Mouse (Mus musculus) B cell, adult 2 months (primary cell): ENCODE results near the gene Olfr288.
A peak's percentile ranks its signal among the peaks of the same experiment; 100 is the strongest.

Experiments used
- DNase-seq, 2 experiments: peaks; one replicate each; pipeline ENCODE4 v3.0.0; 2022

Olfr288 gene

DNA sequence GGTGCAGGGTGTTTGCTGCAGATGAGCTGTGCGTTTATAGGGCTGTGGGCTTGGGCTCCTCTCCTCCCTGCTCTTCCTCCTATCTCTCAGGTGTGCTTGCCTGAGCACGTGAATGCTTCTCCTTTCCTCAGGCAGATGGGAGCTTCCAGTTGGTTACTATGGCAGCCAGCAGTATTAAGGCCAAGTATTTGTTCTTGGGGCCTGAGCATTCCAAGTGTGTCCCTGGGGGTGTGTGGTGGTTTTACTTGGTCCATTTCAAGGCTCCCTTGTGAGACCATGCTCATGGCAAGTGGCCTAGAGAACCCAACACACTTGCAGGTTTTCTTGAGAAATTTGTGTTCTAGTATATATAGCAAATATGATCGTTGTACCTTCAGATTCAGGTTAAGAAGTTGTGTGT lies at the start of gene Olfr288:
Gene Olfr288 (minus strand): TSS at position 101 of the 400 bp plus-strand sequence.
- DNase-seq, result no peak

DNA sequence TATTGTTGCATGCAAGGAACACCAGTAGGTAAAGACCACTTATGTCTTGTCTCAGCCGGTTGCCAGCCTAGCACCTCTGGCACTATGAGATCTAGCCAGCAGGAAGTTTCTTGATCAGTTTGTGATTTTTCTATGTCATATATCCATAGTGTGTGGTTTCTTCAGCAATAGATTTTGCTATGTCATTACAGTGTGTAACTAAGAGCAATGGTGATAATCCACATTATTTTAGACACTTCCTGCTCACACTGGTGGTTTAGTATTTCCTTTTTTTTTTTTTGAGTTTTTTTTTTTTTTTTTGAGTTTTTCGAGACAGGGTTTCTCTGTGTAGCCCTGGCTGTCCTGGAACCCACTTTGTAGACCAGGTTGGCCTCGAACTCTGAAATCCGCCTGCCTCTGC lies 40.1 kb upstream of the Olfr288 start:
- DNase-seq, result no peak

- DNase-seq, result no peak
Measured at GRCm38 (mm10) chr15:98234350-98234749, 39.0 kb upstream of the Olfr288 start, which contains the start of gene Olfr286. TSS of gene Olfr286 (minus strand) at chr15:98234450.

DNA sequence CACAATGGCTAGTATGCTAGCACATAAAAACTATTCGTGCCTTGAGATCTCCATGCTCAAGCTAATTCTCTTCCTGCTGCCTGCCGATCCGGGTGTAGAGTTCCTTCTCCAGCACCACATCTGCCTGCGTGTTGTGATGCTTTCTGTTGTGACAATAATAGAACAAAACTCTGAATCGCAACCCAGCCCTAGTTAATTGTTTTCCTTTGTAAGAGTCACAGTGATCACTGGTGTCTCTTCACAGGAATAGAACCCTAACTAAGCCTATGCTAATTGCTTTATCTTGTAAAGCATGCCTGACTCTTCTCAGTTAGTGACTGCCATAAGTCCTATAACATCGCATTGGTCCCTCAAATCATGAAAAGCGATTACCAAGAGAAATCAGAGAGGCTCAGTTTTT lies 30.8 kb upstream of the Olfr288 start:
- DNase-seq, result no peak

GRCm38 (mm10) chr15:98225610-98226009 lies 30.3 kb upstream of the Olfr288 start:
- no peak for DNase-seq

GRCm38 (mm10) chr15:98222377-98222776 lies 27.0 kb upstream of the Olfr288 start:
- DNase-seq, result no peak

- DNase-seq, result no peak
Measured at GRCm38 (mm10) chr15:98220877-98221276, 25.5 kb upstream of the Olfr288 start, which contains the start of the genes Gm44579 and Olfr287. TSS of gene Gm44579 (minus strand) at chr15:98220977. TSS of gene Olfr287 (minus strand) at chr15:98221056.

- no peak for DNase-seq
Measured at GRCm38 (mm10) chr15:98214130-98214529, 18.8 kb upstream of the Olfr288 start.

DNA sequence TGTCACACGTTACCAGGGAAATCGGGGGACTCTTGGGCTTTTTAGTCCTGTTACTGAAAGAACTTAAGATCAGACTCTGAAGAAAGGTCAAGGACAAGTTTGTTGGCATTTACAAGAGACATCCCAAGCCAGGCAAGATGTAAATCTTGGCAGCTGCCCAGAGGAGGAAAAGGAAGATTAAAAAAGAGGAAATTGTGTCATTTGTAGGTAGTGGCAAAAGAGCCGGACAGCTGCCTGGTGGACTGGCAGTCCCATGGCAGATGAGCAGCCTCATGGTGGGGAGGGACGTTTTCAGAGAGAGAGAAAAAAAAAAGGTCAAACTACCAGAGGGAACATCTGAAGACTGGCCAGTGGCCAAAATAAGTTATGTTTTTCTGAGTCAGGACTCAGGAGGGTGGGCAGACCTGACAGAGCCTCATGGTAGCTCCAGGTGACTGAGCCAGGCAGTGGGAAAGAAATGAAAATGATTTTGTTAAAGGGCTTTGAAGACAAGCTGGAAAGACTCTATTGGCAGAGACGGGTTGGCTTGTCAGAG lies 18.1 kb upstream of the Olfr288 start:
- DNase-seq, result no peak

- no peak for DNase-seq
Measured at GRCm38 (mm10) chr15:98209676-98210075, 14.3 kb upstream of the Olfr288 start.

DNA sequence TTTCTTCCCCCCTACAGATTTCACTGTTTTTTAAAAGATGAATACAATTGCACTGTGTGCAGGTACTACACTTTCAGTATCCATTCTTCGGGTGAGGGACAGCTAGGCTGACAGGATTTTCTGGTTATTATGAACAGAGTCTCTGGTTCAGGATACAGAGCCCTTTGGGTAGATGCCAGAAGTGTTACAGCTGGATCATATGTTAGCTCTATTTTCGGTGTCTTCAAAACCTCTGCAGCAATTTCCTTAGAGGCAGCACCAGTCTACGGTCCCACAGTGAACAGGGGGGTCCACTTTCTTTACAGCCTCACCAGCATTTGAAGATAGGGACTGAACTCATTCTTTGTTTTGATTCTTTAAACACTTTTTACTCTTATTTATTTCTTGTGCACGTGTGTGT lies 10.9 kb downstream of the Olfr288 start:
- DNase-seq, result no peak

GRCm38 (mm10) chr15:98181856-98182570 lies 13.3 kb downstream of the Olfr288 start:
- no peak for DNase-seq

GRCm38 (mm10) chr15:98181132-98181711 lies 14.1 kb downstream of the Olfr288 start:
- peak; percentile 78 to 80 for DNase-seq

DNA sequence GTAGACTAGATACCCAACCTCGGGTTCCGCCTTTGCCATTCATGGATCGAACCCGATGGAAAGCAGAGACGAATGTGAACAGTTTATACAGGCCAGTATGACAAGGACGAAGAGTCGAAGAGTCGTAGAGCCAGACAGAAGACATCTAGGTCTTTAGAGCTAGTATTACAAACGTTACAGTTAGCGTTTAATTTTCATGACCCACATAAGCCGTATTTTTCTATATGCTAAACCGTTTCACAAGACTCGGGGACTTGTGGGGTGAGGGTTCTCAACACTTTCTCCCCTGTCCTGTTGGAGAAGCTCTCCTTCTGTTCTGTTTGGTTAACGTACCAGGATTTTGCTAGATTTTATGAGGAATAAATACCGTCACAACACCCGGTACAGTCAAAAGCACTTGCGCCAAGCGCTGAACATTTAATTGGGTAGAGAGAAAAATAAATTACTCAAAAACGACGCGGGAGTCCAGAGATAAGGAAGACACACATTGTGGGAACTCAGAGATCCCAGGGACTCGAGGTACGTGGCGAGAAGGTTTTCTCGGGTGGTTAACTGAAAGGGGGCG lies 14.7 kb downstream of the Olfr288 start:
- DNase-seq, result no peak

GRCm38 (mm10) chr15:98177320-98177719 lies 18.0 kb downstream of the Olfr288 start:
- DNase-seq, result no peak

GRCm38 (mm10) chr15:98173821-98174220 lies 21.5 kb downstream of the Olfr288 start:
- peak; percentile 34 to 38 for DNase-seq

DNA sequence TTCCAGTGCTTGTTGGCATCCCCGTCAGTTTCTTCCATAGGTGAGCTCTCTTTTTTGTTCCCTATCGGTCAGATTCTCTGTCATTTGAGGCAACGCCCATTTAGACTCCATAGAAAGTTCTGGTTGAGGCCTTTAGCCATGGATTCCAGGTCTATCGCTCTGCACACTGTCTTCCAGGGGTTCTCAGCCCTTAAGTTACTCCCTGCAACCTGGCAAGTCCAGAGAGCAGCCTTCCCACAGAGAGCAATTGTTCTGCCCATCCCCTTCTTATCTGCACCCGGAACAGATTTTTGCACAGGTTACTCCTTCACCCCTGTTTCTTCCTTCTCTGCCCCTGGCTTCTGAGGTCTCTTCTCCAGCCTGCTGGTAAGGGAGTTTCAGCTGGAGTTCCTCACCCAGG lies 23.2 kb downstream of the Olfr288 start:
- DNase-seq, result no peak

- DNase-seq, result no peak
Measured at GRCm38 (mm10) chr15:98170917-98171316, 24.4 kb downstream of the Olfr288 start.

- peak; percentile 59 to 66 for DNase-seq
Measured at GRCm38 (mm10) chr15:98170365-98170764, 25.0 kb downstream of the Olfr288 start.

GRCm38 (mm10) chr15:98168622-98169004 lies 26.7 kb downstream of the Olfr288 start:
- no peak for DNase-seq

DNA sequence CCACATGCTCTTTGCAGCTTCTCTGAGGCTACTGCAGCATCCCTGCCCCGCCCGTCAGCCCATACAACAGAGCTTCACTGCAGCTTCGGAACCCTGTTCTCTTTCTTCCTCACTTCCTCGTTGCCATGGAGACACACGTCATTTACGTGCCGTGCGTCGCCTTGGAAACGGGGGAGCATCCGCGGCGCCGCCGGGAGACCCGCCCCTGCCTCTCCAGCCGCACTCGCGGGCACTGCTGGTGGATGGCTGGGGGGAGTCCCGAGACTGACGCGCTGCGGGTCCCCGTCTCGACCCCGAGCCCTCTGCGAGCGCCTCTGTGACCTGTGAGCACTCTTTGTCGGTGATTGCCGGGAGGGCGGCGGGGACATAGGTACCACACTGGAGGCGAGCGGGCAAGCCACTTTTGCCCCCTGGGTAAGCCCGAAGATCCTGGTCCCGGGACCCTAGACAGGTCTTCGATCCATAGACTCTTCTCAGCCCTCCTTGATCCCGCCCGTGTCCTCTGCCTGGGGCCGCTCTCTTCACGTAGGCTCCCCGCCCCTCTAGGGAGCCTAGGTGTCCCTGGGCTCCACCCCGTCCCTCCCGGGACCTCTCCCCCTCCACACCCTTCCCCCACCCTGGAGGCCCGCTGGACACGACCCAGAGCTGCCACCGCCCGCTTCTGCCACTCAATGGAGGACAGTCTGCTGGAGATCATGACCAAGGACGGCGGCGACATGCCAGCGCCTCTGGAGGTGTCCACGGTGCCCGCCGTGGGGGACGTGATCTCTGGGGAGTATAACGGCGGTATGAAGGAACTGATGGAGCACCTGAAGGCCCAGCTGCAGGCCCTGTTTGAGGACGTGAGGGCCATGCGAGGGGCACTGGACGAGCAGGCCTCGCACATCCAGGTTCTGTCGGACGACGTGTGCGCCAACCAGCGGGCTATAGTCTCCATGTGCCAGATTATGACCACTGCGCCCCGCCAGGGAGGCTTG lies 27.4 kb downstream of the Olfr288 start:
- DNase-seq, result peak; percentile 78 to 80

DNA sequence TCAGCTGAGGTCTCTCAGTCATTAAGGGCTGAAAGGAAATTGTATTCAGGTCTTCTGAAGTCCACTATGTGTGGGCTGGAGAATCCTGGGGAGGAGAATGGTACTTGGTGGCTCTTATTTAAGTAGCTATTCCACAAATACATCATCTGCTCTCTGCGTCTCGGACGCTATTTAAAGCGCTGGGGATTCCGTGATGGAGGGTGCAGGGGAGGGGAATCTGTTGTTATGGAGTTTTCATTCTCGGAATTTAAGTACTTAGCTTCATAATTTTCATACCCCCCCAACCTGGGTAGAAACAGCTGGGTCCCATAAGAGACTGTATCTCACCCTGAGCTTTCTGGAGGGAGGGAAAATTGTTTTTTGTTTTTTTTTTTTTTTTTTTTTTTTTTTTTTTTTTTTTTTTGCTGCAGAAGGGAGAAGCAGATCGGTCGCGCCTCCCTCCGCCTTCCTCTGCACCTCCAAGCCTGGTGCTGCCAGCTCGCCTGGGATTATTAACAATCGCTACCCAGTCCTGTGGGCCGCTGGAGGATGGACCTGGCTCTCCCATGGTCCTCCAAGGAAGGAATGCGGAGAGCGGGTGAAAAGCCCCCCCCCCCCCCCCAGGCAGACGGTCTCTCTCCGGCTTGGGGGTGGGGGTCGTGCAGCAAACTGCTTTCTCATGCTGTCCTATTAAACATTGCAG lies 28.2 kb downstream of the Olfr288 start, which contains the start of gene Ccdc184:
Gene Ccdc184 (plus strand): TSS at position 196 of the 682 bp plus-strand sequence.
- DNase-seq, result no peak
